Mouse (Mus musculus): ENCODE results near the gene Cep68. TPM values are rescaled to one million over a fixed set of nuclear protein-coding genes. Genes with fewer than 3 reads are reported as not detected.
A peak's percentile ranks its signal among the peaks of the same experiment; 100 is the strongest.
"Not testable (repeated sequence)": the region's sequence is repeated elsewhere in the genome, so short reads cannot be mapped to it uniquely, and the experiment has no call there.

Cep68 gene
- polyA plus RNA-seq, 1 experiment from 2014 or later = 43.2 TPM

DNA sequence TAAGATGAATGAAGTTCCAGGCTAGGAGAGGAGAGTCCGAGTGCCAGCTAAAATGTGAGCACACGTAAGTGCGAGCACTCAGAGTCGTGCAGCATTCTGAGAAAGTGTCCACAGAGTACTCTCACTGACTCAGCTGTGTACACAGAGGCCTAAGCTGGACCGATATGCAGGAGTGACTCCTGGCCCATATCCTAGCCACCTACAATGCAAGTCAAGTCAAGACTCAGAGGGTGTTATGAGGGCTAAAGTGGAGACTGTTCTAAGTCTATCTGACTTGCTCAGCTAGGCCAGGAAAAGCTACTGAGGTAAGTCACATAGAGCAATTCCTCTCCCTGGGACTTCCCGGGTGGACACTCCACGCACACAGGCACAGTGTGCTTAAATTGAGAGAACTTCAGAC is 12.2 kb downstream of the Cep68 start:
- 94% methylated on average over 7 of the region's 7 CpGs for WGBS
- DNase-seq (ENCODE audit: extremely low spot score, low spot score) = no peak
- H3K27me3 ChIP-seq (ENCODE audit: poor library complexity, severe bottlenecking) = no peaks in the 10 kb centered on the region
- 0 out of 2 replicates have a peak, but pooled peaks cover 4% of the 10 kb centered on the region for H3K4me1 ChIP-seq
- no peaks in the 10 kb centered on the region for H3K9me3 ChIP-seq
- no peak overlapping the region for H3K4me3 ChIP-seq
- peaks cover 98% of the 10 kb centered on the region for H3K36me3 ChIP-seq (replicated peaks)
- no peak overlapping the region for H3K27ac ChIP-seq

DNA sequence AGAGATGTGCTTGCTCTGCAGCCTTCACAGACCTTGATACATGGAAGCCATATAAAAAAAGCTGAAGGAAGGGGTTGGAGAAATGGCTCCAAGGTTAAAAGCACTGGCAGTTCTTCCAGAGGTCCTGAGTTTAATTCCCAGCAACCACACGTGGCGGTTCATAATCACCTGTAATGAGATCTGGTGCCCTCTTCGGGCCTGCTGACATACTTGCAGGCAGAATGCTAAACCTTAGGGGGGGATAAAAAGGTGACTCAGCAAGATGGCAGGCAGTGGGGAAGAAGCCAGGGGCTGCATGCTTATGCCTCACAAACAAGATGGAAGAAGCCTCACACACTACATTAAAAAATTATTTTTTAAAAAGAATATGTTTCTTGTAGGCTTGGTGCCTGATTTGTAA is 15.0 kb downstream of the Cep68 start:
- Histone ChIP-seq H3K4me1 (peaks cover 12% of the 10 kb centered on the region), H3K27me3 (ENCODE audit: poor library complexity, severe bottlenecking) (no peaks in the 10 kb centered on the region), H3K4me3 (no peak overlapping the region), H3K36me3 (replicated peaks) (peaks cover 97% of the 10 kb centered on the region), H3K9me3 (no peaks in the 10 kb centered on the region), H3K27ac (no peak overlapping the region)
- DNase-seq (ENCODE audit: extremely low spot score, low spot score) = no peak
- whole genome bisulfite sequencing = 78% methylated on average over 3 of the region's 3 CpGs

DNA sequence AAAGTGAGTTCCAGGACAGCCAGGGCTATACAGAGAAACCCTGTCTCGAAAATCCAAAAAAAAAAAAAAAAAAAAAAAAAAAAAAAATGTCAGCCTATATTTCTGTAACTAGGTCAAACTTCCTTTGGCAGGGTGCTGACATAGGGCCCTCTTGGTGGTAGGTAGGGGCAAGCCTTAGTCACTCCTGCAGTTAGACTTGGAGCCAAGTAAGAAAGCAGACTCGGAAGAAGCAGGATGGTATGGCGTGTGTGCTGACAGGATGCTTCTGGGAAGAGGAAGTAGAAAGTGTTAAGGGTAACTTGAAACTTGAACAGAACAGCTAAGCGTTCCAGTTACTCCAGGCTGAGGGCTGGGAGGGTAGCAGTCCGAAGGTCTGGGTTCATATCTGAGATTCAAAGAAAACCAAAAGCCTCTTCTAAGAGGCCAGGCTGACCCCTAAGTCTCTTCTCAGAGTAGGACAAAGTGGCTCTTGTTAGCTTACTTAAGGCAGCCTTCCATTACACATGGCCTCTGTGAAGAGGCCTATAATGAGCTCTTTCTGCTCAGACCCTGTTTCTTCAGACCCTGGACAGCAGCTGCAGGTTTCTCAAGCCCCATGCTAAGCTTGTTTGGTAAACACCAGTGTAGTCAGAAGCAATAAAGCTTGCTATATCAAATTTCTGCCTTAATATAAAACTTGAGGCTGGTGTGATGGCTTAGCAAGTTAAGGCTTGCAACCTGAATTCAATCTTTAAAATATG is 17.0 kb downstream of the Cep68 start:
- peaks cover 99% of the 10 kb centered on the region for H3K36me3 ChIP-seq (replicated peaks)
- no peaks in the 10 kb centered on the region for H3K27me3 ChIP-seq (ENCODE audit: poor library complexity, severe bottlenecking)
- H3K9me3 ChIP-seq = no peaks in the 10 kb centered on the region
- peaks cover 12% of the 10 kb centered on the region for H3K4me1 ChIP-seq
- H3K4me3 ChIP-seq = no peak overlapping the region
- no peak for DNase-seq (ENCODE audit: extremely low spot score, low spot score)
- no peak overlapping the region for H3K27ac ChIP-seq
- 77% methylated on average over 5 of the region's 5 CpGs for WGBS

DNA sequence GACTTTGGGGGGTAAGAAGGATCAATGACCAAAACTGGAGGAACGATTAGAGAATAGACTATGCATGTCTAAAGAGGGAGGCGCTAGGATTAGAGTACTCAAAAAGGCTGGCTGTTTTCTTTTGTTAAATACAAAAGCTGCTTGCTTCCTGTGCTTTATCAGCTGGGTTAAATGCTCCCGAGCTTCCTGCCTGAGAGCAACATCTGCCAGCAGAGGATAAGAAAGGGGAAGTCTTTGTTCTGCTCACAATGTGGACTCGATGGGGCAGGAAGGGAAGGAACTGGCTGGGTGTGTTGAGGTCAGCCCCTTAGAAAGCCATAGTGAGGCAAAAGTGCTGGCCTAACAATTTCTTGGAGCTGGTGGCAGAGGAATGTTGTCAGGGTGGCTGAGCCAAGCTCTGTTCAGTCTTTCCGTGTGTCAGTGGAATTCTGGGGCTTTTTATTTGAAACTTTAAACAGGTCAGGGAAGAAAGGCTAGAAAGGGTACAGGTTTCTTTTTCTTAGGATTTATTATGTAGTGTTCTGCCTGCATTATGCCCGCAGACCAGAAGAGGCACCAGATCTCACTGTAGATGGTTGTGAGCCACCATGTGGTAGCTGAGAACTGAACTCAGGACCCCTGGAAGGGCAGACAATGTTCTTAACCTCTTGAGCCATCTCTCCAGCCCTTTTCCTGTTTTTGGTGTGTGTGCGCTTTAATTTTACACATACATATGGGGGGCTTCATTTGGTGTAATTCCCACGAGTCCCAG is 17.9 kb downstream of the Cep68 start:
- Histone ChIP-seq H3K4me1 (peaks cover 12% of the 10 kb centered on the region), H3K36me3 (replicated peaks) (peaks cover 96% of the 10 kb centered on the region), H3K27ac (peak overlapping the region; percentile 59), H3K4me3 (no peak overlapping the region), H3K9me3 (no peaks in the 10 kb centered on the region), H3K27me3 (ENCODE audit: poor library complexity, severe bottlenecking) (no peaks in the 10 kb centered on the region)
- DNase-seq (ENCODE audit: extremely low spot score, low spot score) = peak; percentile 43
- 37% methylated on average over 8 of the region's 8 CpGs for WGBS

DNA sequence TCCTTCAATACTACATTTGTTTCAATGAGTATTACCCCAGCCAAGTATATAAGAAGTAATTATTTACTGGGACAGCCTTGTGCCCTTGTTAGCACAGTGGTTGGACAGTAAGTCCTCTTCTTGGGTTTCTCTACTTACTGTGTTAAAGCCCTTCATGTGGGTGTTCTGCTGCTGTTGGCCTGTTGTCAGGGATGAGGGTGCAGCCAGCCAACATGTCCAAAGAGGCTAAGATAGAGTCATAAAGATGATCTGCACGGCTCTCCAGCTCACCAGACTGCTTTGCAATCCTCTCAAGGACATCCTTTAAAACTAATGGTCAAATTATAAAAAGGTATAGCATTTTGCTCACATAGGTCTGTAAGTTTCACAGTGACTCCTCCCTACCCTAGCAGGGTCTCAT is 18.9 kb downstream of the Cep68 start:
- Histone ChIP-seq H3K36me3 (replicated peaks) (peaks cover 96% of the 10 kb centered on the region), H3K4me1 (peaks cover 12% of the 10 kb centered on the region), H3K4me3 (no peak overlapping the region), H3K9me3 (no peaks in the 10 kb centered on the region), H3K27ac (no peak overlapping the region), H3K27me3 (ENCODE audit: poor library complexity, severe bottlenecking) (no peaks in the 10 kb centered on the region)
- no peak for DNase-seq (ENCODE audit: extremely low spot score, low spot score)
- WGBS = 91% methylated on average over 1 of the region's 1 CpGs

DNA sequence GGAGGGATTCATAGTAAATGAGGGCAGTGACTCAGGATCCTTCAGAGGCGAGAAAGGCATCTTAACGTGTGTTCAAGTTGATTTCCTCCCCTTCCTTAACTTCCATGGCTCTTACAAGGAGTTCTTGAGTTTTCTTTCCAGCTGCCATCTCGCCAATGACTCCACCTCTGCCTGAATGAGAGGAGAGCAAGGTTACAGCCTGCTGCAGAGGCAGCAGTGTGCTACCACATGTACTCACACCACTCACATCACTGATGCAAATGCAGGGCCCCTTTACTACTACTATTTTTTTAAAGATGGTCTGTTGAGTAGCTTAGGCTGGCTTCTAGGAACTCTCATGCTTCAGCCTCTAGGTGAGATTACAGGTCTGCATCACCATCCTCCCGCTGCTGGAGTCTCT is 19.9 kb downstream of the Cep68 start:
- no peaks in the 10 kb centered on the region for H3K27me3 ChIP-seq (ENCODE audit: poor library complexity, severe bottlenecking)
- peaks cover 12% of the 10 kb centered on the region for H3K4me1 ChIP-seq
- H3K4me3 ChIP-seq = no peak overlapping the region
- no peak overlapping the region for H3K27ac ChIP-seq
- WGBS = 84% methylated on average over 4 of the region's 4 CpGs
- DNase-seq (ENCODE audit: extremely low spot score, low spot score) = no peak
- H3K9me3 ChIP-seq = no peaks in the 10 kb centered on the region
- peaks cover 96% of the 10 kb centered on the region for H3K36me3 ChIP-seq (replicated peaks)

DNA sequence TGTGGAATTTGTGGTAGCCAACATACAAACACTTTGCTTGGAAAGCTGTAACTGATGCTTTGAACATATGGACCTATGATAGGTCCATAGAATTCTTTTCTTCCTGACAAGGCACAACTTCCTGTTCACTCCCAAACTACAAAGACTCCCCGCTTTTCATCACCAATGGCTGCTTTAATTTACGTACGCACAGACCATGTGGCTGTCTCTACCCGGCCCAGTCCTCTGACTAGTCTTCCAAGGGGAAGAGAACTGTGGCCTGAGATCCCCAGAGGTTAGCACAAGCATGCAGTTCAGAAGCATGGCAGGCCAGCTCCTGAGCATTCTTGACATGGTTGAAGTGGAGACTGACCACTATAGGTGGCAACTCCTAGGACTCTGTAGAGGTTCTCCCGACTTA is 20.6 kb downstream of the Cep68 start:
- peaks cover 96% of the 10 kb centered on the region for H3K36me3 ChIP-seq (replicated peaks)
- H3K9me3 ChIP-seq = no peaks in the 10 kb centered on the region
- H3K4me1 ChIP-seq = peaks cover 12% of the 10 kb centered on the region
- 93% methylated on average over 5 of the region's 5 CpGs for WGBS
- DNase-seq (ENCODE audit: extremely low spot score, low spot score) = no peak
- no peaks in the 10 kb centered on the region for H3K27me3 ChIP-seq (ENCODE audit: poor library complexity, severe bottlenecking)
- H3K4me3 ChIP-seq = no peak overlapping the region
- H3K27ac ChIP-seq = no peak overlapping the region

DNA sequence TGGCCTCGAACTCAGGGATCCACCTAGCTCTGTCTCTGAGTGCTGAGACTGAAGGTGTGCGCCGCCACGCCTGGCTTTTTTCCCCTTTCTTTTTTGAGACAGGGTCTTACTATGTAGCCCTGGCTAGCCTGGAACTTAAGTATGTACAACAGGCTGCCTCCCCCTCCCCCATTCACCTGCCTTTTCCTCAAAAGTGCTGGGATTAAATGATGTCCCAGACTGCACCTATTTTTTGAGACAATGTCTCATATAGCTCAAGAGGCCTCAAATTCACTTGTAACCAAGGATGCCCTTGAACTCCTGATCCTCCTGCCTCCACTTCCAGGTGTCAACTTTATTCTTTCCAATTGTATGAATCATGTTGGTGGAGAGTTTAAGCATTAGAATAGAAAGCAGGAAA is 23.3 kb downstream of the Cep68 start:
- Histone ChIP-seq H3K27ac (no peak overlapping the region), H3K27me3 (ENCODE audit: poor library complexity, severe bottlenecking) (no peaks in the 10 kb centered on the region), H3K4me3 (no peak overlapping the region), H3K4me1 (peaks cover 4% of the 10 kb centered on the region; the same call in 1 of the 2 replicates), H3K36me3 (replicated peaks) (peaks cover 94% of the 10 kb centered on the region), H3K9me3 (no peaks in the 10 kb centered on the region)
- DNase-seq (ENCODE audit: extremely low spot score, low spot score) = no peak
- 92% methylated on average over 4 of the region's 4 CpGs for WGBS

DNA sequence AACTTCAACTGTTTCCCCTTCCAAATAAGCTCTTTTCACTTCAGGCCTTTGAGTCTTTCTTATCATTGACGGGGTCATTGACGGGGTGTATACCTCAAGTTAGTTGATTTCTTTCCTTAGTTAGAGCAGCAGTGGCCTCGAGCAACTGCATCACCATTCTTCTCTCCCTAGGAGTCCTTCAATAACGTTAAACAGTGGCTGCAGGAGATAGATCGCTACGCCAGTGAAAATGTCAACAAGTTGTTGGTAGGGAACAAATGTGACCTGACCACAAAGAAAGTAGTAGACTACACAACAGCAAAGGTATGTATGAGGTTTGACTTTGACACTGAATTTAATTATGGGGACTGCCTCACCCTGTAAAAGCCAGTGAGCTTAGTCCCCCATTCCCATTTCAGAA is 25.0 kb downstream of the Cep68 start:
- no peak overlapping the region for H3K4me3 ChIP-seq
- 84% methylated on average over 6 of the region's 6 CpGs for WGBS
- peaks cover 93% of the 10 kb centered on the region for H3K36me3 ChIP-seq (replicated peaks)

DNA sequence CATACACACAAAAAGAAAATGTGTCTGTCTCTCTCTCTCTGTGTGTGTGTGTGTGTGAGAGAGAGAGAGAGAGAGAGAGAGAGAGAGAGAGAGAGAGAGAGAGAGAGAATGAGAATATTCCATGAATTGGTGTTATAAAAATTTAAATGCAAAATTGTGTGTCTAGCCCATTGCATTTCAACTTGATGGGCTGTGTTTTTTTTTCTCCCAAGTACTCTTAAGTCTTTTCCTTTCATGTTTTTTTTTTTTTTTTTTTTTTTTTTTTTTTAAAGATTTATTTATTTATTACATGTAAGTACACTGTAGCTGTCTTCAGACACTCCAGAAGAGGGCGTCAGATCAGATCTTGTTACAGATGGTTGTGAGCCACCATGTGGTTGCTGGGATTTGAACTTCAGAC is 27.6 kb downstream of the Cep68 start:
- H3K27me3 ChIP-seq (ENCODE audit: poor library complexity, severe bottlenecking); H3K4me3 ChIP-seq; DNase-seq (ENCODE audit: extremely low spot score, low spot score); H3K9me3 ChIP-seq; H3K4me1 ChIP-seq; H3K27ac ChIP-seq: not testable (repeated sequence)
- H3K36me3 ChIP-seq (replicated peaks) = peaks cover 93% of the 10 kb centered on the region
- WGBS = 100% methylated on average over 1 of the region's 1 CpGs

More for the DNA sequence above, 25.0 kb downstream of the Cep68 start:
- no peaks in the 10 kb centered on the region for H3K27me3 ChIP-seq (ENCODE audit: poor library complexity, severe bottlenecking)
- DNase-seq (ENCODE audit: extremely low spot score, low spot score) = no peak
- no peaks in the 10 kb centered on the region for H3K9me3 ChIP-seq
- no peak overlapping the region for H3K27ac ChIP-seq
- H3K4me1 ChIP-seq = no peaks in the 10 kb centered on the region

DNA sequence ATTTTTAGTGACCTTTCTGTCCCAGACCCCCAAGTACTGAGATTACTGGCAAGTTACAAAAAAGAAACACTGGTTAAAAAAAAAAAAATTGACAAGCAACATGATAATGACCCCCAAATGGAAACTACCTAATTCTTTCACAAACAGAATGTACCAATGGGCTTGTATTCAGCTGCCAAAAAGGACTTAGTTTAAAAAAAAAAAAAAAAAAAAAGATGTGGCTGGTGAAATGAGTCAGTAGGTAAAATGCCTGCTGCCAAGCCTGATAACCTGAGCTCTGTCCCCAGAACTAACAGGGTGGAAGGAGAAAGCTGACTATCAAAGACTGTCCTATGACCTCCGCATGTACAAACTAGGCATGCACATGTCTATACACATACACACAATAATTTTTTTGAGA is 32.0 kb downstream of the Cep68 start:
- no peak overlapping the region for H3K27ac ChIP-seq
- no peaks in the 10 kb centered on the region for H3K4me1 ChIP-seq
- no peak for DNase-seq (ENCODE audit: extremely low spot score, low spot score)
- no peaks in the 10 kb centered on the region for H3K27me3 ChIP-seq (ENCODE audit: poor library complexity, severe bottlenecking)
- H3K9me3 ChIP-seq = no peaks in the 10 kb centered on the region
- 100% methylated on average over 1 of the region's 1 CpGs for WGBS
- peaks cover 72% of the 10 kb centered on the region for H3K36me3 ChIP-seq (replicated peaks)
- no peak overlapping the region for H3K4me3 ChIP-seq

DNA sequence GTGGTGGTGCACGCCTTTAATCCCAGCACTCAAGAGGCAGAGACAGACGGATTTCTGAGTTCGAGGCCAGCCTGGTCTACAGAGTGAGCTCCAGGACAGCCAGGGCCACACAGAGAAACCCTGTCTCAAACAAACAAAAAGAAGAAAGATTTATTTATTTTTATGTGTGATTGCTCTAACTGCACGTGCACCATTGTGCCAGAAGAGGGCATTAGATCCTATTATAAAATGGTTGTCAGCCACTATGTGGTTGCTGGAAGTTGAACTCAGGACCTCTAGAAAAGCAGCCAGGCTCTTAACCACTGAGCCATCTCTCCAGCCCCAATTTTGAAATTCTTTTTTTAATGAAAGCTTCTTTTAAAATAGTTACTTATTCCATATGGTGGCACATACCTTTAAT is 32.8 kb downstream of the Cep68 start:
- Histone ChIP-seq H3K9me3 (no peaks in the 10 kb centered on the region), H3K27ac (no peak overlapping the region), H3K4me1 (no peaks in the 10 kb centered on the region), H3K4me3 (no peak overlapping the region), H3K27me3 (ENCODE audit: poor library complexity, severe bottlenecking) (no peaks in the 10 kb centered on the region), H3K36me3 (replicated peaks) (peaks cover 66% of the 10 kb centered on the region)
- no peak for DNase-seq (ENCODE audit: extremely low spot score, low spot score)
- WGBS = 90% methylated on average over 4 of the region's 4 CpGs

DNA sequence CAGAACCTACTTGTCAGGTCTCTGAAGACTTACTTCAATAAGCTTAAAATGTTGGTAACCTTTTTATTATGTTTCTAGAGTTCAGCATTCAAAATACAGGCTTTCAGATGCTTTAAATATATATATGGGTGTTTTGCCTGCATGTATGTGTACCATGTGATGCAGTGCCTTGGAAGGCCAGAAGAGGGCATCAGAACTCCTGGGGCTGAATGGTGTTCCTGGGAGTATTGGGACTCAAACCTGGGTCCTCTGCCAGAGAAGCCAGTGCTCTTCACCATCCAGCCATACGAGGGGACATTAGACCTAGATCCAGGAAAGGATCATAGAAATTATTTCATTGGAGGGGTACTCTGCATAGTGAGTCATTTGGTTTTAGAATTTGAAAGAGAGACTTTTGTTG is 34.5 kb downstream of the Cep68 start:
- Histone ChIP-seq H3K36me3 (replicated peaks) (peaks cover 51% of the 10 kb centered on the region), H3K9me3 (no peaks in the 10 kb centered on the region), H3K27me3 (ENCODE audit: poor library complexity, severe bottlenecking) (no peaks in the 10 kb centered on the region), H3K4me1 (no peaks in the 10 kb centered on the region), H3K27ac (no peak overlapping the region), H3K4me3 (no peak overlapping the region)
- DNase-seq (ENCODE audit: extremely low spot score, low spot score) = no peak
- 97% methylated on average over 1 of the region's 1 CpGs for WGBS

All from forebrain, embryonic 10.5 days (tissue).